Mouse (Mus musculus): ENCODE results near the gene Fn3krp.

Fn3krp gene

DNA sequence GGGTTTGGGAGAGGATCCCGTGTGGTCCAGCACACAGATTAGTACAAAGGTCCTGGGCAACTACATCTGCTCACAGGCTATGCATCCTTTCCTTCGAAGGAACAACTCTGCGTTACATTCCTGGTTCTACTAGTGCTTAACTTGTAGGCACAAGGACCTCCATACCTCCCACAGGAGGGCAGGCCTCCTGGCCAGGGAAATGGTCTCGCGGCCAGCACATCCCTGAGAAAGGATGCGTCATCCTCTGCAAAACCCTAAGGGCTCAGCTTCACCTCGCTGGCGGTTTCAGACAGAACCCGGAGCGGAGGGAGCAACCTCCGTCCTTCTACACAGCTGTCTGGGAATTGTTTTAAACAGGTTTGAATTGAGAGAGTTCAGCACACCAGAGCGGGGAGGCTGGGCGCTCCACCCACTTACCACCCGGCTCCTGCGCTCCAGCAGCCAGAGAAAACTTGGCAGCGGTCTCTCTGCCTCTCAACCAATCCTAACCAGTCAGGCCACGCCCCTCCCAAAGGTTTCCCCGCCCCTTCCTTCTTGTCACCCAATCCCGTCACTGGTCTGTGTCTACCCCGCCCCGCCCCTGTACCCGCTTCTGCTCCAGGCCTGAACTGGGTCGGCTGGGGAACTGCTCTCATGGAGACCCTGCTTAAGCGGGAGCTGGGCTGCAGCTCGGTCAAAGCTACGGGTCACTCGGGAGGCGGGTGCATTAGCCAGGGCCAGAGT is at the start of gene Fn3krp:
Gene Fn3krp, plus strand, starts transcription at position 572 of the 723 bp plus-strand sequence.
- peak; percentile 100 for DNase-seq (ENCODE audit: low read depth)

DNA sequence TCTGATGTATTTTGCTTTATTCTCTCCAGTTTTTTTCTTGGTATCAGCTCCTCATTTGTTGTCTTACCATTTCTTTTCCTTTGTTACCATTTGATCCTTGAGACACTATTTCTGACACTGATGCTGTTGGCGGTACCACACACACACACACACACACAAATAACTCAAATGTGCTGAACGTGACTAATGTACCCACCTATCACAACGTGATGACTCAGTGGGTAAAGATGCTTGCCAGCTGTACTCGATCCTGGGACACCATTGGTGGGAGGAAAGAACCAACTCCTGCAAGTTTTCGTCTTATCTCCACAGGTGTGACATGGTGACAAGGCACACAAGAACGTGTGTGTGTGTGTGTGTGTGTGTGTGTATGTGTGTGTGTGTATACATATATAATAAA is 47.9 kb upstream of the Fn3krp start:
- DNase-seq (ENCODE audit: low read depth): no peak

DNA sequence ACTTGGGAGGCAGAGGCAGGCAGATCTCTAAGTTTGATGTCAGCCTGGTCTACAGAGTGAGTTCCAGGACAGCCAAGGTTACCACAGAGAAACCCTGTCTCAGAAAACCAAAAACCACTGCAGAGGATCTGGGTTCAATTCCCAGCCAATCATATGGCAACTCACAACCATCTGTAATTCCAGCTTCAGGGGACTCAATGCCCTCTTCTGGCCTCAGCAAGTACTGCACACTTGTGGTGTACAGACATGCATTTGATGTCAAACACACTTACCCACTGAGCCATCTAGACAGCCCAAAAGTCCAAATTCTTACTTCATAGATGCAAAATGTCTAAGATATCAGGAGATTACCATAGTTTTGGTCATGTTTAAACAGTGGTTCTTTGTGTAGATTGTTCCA is 42.6 kb upstream of the Fn3krp start:
- DNase-seq (ENCODE audit: low read depth): no peak

DNA sequence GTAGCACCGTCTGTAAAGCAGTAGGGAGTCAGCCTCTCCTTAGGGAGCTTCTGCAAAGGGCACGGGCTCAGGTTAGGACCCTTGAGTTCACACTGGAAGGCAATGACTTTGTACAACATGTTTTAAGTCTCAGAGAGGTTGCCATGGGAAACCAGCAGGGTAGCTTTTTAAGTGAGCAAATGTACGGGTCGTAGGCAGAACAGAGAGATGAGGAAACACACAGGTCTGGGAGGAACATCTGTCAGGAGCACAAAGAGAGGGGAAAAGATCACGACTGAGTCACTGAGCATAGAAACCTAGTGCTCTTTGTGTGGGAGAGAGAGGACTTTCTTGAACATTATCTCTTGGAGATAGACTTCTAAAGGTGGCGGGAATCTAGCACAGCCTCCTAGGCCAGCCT is 40.9 kb upstream of the Fn3krp start:
- no peak for DNase-seq (ENCODE audit: low read depth)

DNA sequence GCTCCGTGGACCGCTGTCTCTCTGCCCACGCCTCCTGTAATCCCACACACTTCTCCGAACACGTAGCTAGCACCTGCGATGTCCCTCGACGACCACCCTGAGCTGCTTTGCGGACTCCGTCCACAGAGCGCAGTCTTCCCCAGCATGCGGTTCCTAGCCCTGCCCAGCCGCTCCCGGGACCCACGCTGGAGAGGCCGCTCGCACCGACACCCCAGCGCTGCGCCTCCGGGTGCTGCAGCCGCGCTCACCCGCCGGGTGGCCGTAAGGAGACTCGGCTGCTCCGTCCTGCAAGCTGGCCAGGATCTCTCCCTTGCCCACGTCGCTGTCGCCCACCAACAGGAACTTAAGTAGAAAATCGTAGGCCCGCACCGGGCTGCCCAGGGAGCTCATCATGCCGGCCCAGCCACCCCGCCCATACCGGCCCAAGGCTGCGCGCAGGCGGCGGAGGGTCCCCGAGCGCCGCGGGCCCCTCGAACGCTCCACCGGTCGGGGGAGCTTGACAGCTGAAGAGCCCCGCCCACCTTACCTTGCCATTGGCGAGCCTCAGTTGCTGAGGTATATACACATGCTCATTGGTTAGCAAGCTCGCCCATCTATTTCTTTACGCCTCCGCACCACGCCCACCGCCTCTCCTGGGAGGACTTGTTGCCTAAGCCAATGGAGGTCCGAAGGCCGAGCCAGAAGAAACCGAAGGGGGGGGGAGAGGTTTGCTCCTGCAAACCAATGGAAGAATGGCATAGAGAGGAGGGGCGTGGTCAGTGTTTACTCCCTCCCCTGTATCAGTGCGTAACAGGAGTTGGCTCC is 33.2 kb upstream of the Fn3krp start, which contains the start of gene Rab40b:
Gene Rab40b, minus strand, starts transcription at position 502 of the 804 bp plus-strand sequence.
- DNase-seq (ENCODE audit: low read depth): peak; percentile 68

DNA sequence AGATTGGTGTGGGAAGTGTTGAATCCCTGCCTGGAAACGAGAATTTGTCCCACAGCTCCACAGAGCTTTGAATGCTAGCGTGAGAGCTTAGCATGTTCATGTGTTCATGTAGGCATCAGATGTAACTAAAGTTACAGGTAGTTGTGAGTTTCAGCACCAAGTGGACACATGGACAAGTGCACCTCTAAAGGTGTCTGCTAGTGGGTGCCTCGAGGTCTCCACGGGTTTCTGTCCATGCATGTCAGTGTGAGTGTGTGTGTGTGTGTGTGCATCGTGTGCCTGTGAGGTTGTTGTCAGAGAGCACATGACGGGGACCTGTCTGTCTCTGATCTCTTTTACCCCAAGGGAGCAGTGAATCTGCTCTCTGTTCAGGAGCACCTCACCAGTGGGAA is 32.7 kb upstream of the Fn3krp start:
- DNase-seq (ENCODE audit: low read depth): no peak

DNA sequence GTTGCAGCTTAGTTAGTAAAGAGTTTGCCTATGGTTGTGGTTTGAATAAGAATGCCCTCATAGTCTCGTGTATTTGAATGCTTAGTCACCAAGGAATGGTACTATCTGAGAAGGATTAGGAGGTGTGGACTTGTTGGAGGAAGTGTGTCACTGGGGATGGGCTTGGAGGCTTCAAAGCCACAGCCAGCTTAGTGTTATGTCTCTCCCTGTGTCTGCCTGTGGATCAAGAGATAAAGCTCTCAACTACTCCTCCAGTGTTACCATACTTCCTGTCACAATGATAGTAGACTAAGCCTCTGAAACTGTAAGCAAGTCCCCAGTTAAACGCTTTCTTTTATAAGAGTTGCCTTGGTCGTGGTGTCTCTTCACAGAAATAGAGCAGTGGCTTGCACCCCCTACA is 30.4 kb upstream of the Fn3krp start:
- no peak for DNase-seq (ENCODE audit: low read depth)

DNA sequence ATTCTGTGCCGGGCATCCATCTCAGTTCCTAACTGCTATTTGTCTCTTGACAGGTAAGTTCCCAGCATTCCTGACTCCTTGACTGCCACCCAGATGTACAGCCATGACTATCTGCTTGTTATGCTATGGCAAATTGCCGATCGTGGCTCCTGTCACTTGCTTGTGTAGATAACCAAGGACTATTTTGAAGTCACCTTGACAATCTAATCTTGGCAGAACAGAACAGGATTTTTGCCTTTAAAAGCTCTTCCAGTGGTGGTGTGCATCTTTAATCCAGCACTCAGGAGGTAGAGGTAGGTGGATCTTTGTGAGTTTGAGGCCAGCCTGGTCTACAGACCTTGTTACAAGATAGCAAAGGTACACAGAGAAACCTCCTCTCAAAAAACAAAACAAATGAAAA is 28.8 kb upstream of the Fn3krp start:
- no peak for DNase-seq (ENCODE audit: low read depth)

DNA sequence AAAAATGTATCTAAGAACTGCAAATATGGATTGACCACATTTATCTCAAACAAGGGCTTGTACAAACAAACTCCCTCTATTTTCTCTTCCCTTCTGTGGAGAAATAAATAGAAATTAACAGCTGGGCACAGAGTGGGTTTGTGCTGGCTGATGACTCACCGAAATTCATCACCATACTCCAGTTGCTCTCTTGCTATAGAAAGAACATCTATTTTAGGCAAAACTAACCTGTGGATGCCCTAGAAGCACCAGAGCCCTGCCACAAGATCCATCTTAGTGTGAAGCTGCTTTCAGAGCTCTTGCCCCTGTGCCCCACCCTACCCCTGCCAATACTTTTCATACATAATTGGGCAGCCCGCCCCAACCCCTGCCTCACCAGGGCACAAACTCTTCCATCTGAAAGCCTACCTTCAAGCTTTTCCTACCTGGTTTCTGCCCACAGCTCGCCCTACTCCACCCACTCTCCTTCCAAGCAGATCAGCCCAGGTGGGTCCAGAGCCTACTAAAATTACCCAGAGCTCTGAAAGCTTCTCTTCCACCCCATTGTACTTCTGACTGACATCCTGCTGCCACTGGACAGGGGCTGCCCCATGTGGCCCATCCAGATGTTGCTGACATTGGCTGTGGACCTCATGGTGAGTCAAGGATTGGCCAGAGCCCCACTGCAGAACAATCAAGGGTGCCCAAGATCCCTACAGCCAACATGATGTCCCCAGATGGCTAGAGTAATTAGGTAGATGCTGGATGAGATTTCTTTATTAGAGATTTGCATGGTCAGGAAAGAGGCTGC is 13.6 kb upstream of the Fn3krp start:
- no peak for DNase-seq (ENCODE audit: low read depth)

DNA sequence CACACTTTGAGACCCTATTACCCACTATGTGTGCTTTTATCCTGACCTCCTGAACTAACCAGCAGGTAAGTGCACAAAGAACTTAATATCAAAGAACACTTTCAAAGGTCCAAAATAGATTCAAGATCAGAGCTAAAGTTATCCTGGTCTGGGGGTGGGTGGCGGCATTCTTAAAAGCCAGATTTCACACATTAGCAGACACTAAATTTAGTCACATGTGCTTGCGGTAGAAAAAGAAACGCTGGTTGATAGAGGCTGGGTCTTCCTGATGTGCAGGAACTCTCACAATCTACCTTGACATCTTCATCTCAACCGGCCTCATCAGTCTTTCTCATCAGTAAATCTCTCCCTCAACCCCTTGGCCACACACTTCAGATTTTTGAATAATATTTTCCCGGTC is 6.4 kb upstream of the Fn3krp start:
- no peak for DNase-seq (ENCODE audit: low read depth)

DNA sequence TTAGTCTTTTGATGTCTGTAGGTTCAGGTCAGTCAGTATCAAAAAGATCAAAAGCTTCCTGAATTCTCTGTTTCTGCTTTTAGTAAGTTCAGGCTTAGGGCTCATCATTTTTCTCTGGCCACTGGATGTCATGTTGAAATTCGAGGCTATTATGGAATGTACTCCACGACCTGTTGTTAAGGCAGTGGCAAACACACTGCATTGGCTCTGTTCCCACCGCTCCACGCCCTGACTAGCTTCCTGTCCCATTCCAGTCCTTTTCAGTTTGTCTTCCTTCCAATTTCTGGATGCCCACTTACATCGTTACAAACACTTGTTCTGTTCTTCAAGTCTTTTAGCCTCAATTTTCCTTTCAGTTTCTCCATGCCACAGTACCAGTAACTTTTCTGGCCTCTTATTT is 5.8 kb upstream of the Fn3krp start:
- no peak for DNase-seq (ENCODE audit: low read depth)

DNA sequence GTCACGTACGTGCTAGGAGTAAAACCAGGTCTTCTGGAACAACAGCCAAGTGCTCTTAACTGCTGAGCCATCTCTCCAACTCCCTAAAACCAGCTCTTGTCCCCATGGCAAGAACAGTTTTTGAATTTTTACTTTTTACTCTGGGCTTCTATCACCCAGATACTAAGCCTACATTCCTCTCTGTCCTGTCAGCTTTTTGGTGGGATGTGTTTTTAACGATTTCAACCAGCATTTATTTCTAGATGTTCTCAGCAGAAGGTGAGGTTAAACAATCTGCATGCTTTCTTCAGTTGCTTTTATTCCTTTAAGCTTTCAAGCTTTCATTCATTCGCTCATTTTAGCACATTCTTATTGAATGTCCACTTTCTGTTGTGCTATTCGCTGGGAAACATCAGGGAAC is 3.2 kb upstream of the Fn3krp start:
- DNase-seq (ENCODE audit: low read depth): no peak

DNA sequence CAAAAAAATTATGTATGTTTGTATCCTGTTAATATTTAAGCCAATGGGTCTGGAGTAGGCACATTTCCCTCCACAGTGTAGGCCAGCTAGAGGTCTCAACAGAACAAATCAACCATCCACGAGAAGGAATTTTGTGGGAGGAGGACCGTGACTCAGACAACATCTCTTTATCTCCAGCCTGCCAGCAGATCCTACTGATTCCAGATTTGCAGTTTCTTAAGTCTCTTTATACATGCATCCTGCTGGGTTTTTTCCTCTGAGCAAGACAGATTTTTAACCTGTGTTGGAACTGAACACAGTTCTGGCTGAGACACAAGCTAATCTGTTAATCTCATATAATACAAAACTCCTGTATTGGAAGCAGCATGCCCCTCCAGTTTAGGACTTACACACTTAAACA is 2.3 kb upstream of the Fn3krp start:
- DNase-seq (ENCODE audit: low read depth): no peak

DNA sequence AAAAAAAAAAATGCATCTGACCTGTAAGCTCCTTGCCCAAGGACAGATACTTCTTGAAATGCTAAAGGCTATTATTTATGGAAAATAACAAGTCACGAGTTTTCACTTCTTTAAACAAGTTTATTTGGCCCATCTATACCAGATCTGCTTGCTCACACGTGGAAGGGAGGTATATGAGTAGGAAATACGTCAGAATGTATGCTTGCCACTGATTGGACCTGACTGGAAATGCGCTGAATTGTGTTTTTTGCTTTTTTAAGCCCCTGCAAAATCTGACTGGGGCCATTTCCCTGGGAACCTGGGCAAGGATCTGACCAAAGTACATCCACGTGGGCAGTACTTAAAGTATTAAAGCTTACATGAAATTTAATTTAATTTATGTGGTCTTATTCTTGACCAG is 822 bp upstream of the Fn3krp start:
- DNase-seq (ENCODE audit: low read depth): no peak

DNA sequence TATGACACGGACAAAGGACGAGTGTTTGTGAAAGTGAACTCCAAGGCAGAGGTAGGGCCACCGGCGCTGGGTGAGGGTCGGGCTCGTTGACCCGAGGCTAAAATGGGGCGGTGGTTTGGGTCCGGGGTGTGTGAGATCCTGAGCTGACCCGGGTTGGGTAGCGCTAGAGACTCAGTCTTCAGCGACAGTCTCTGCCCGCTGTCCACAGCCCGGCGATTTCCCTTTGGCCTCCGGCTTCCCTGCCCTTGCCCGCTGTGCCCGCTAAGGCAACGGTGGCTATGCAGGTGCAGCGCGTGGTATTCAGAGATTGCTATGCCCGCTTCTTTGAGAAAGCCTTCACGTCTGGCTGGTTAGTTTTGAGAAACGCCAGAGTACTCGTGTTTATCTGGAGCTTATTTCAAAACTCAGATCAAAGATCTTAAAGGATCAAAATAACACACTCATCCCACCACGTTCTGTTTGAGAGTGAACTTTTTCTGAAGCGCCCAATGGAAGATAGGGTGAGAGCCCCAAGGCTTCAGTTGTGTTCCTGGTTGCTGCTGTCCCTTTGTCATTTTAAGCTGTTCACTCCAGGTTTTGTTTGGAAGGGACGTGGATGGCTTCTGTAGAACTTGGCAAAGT is 462 bp downstream of the Fn3krp start:
- no peak for DNase-seq (ENCODE audit: low read depth)

DNA sequence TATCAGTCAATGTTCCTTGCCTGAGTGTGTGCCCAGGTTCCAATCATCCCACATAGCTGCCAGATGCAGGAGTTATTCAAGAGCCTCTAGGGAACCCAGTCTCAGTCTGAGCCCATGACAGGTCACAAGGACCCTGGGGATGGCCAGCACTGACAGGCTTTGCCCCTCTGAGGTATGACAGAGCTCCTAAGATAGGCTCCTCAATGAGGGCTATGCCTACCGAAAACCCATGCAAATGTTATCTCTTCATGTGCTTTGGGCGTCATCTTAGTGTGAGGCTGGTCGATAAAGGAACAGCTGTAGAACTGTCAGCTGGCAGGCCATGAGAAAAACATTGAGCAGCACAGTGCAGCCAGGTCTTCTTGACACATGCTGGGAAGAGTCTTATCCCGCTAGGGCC is 12.2 kb downstream of the Fn3krp start:
- no peak for DNase-seq (ENCODE audit: low read depth)

DNA sequence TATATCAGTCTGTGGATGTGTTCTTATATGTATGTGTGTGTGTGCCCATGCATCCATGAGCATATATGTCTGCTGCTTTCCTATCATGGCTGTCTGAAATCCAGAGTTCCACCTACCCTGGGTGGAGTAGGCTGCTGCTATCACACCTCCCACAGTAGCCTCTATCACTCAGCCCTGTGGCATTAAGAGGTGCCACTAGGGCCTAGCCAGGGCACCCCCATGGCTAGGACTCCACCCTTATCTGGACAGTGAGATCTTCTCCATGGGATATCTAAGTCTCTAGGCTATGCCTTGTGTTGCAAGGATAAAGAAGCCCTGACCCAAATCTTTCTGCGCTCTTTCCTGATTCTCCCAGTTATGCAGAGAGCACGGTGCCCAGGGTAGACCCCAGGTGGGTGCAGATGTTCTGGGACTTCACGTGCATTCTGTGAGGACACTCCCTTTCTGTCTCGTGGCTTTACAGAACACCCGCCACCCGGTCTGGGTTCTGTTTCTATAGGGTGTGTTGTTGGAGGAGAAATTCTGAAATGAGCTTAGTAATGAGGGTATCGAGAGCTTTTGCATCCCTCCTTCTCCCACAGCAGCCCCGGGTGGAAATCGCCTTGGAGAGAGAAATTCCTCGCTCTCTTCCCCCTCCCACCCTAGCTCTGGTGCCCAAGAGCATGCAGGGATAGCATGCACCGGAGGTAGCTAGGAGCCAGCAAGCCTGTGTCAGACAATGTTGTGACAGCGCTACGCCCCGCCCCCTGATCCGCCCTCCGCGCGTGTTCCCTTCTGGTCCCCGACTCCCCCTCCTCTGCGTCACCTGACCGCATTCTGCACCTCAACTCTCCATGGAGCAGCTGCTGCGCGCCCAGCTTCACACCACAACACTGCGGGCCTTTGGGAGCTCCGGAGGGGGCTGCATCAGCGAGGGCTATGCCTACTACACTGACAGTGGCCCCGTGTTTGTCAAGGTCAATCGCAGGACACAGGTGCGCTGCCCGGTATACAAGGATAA is 13.3 kb downstream of the Fn3krp start, which contains the start of gene Fn3k:
Gene Fn3k, plus strand, starts transcription at position 758 of the 1,000 bp plus-strand sequence.
- peak; percentile 91 for DNase-seq (ENCODE audit: low read depth)

DNA sequence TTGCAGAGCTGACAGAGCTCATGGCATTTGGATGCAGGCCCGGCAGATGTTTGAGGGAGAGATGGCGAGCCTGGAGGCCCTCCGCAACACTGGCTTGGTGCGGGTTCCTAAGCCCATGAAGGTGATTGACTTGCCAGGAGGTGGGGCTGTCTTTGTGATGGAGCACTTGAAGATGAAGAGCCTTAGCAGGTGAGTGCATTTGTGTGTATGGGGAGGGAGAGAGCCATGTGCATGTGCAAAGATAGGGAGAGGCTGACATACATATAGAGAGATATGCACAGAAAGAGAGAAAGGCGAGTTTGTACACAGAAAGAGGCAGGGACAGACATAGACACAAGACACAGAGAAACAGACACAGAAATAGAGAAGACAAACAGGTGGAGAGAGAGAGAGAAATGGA is 16.0 kb downstream of the Fn3krp start:
- DNase-seq (ENCODE audit: low read depth): no peak

DNA sequence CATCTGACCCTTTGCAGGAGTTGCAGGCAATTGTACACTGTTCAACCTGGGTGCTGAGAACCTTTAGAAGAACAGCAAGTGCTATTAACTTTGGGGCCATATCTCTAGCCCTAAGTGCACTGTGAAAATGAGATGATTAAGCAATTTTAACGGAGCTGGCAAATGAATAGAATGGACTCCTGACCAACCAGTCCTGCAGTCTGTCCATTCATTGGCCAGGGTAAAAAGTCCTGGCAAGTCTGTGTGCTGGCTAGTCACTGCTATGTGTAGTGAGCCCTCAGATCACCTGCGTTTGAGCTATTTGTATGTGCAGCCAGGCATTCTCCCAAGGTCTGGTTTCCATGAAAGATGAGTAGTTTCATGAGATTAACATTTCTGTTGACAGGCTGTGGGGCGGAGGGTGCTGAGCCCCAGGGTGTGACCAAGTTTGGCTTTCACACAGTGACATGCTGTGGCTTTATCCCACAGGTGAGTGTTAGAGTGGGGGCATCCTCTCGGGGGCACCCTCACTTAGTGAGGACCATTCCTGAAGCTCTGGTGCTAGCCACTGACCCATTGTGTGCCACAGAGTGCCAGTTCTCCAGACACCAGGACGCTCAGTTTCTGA is 18.6 kb downstream of the Fn3krp start:
- no peak for DNase-seq (ENCODE audit: low read depth)

DNA sequence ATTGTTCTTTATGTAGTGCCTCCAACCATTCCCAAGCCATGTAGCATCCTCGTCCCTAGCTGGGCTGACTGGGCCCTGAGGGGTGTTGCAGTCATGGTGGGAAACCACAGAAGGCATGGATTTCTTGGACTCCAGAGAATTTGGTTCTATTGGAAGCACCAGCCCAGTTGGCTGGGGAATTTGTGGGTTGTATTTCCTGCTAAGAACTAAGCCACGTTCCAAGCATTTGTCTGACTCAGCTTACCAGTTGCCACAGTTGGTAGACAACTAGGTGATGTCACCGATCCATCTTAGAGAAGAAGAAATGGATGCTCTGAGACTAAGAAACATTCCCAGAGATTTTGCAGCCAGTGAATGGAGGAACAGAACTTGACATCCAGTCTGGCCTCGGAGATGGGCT is 20.5 kb downstream of the Fn3krp start:
- no peak for DNase-seq (ENCODE audit: low read depth)

DNA sequence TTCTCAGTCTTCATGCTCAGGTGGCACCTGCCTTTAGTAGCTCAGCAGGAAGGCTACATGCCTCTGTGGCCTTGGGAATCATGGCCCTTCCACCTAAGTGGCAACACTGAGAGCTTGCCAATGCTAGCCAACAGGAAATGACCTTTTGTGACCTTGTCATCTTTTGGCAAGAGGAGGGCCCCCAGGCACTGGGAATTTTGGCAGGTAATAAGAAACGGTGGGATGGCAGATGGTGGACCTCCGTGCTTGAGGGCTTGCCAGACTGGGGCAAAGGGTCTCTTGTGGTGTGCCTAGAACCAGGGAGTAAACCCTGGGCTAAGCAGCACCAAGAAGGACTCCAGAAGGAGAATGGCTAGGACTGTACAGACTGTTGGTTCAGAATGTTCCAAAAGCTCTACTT is 20.9 kb downstream of the Fn3krp start:
- DNase-seq (ENCODE audit: low read depth): no peak

All from induced T-regulatory cell, adult 2 months (primary cell).